Mouse (Mus musculus) myocyte (in vitro differentiated cells): Measurements from ENCODE around the gene Ift80. TPM values are rescaled to one million over a fixed set of nuclear protein-coding genes. Genes with fewer than 3 reads are reported as not detected.

Source experiments
- H3K27me3 ChIP-seq: one replicate; pipeline ENCODE4 v1.6.1; 2011; ENCODE audit not compliant: control insufficient read depth, insufficient read depth, insufficient read length
- H3K36me3 ChIP-seq: one replicate; pipeline ENCODE4 v1.6.1; 2011; ENCODE audit not compliant: control insufficient read depth, insufficient read depth
- H3K4me2 ChIP-seq: one replicate; pipeline ENCODE4 v1.6.1; 2011; ENCODE audit warnings: low read depth, control low read depth
- H3K4me3 ChIP-seq: one replicate; pipeline ENCODE4 v1.5.1; 2011; ENCODE audit warnings: mild to moderate bottlenecking, control low read depth, moderate library complexity
- H3K79me2 ChIP-seq: one replicate; pipeline ENCODE4 v1.6.1; 2011; ENCODE audit not compliant: control insufficient read depth, insufficient read depth
- H3ac ChIP-seq: one replicate; pipeline ENCODE4 v1.6.1; 2011; ENCODE audit not compliant: control insufficient read depth, insufficient read length
- CEBPB ChIP-seq: IDR thresholded peaks from 2 replicates; pipeline ENCODE4 v1.6.1; 2011; ENCODE audit warnings: mild to moderate bottlenecking, moderate library complexity; ENCODE audit not compliant: poor library complexity, insufficient read depth, severe bottlenecking
- E2F4 ChIP-seq: IDR thresholded peaks from one replicate; pipeline ENCODE4 v1.6.1; 2011; ENCODE audit warnings: mild to moderate bottlenecking, control low read depth, moderate library complexity; ENCODE audit not compliant: insufficient read depth
- MAX ChIP-seq: IDR thresholded peaks from one replicate; pipeline ENCODE4 v1.6.1; 2011; ENCODE audit warnings: low read depth, mild to moderate bottlenecking, control low read depth
- MYOD1 ChIP-seq, 3 experiments: IDR thresholded peaks; one replicate each; pipeline ENCODE4 v1.6.1; 2011; ENCODE audit warnings: control low read depth in 2 of 3, low read depth in 2 of 3, mild to moderate bottlenecking in 2 of 3, moderate library complexity in 1 of 3; ENCODE audit not compliant: insufficient read length in 2 of 3, control insufficient read depth in 1 of 3
- MYOG ChIP-seq, 3 experiments: IDR thresholded peaks; one replicate each; pipeline ENCODE4 v1.6.1; 2011; ENCODE audit warnings: control low read depth in 2 of 3, low read depth in 2 of 3, mild to moderate bottlenecking in 2 of 3; ENCODE audit not compliant: insufficient read length in 2 of 3, control insufficient read depth in 1 of 3, insufficient read depth in 1 of 3
- POLR2A ChIP-seq: IDR thresholded peaks from one replicate; pipeline ENCODE4 v1.6.1; 2011; ENCODE audit warnings: low read depth, mild to moderate bottlenecking, control low read depth, moderate library complexity; ENCODE audit not compliant: insufficient read length
- POLR2AphosphoS2 ChIP-seq: IDR thresholded peaks from one replicate; pipeline ENCODE4 v1.6.1; 2011; ENCODE audit warnings: low read depth, control low read depth; ENCODE audit not compliant: insufficient read length
- REST ChIP-seq: IDR thresholded peaks from one replicate; pipeline ENCODE4 v1.6.1; 2011; ENCODE audit warnings: mild to moderate bottlenecking, control low read depth, moderate library complexity; ENCODE audit not compliant: insufficient read depth, insufficient read length
- SRF ChIP-seq: IDR thresholded peaks from one replicate; pipeline ENCODE4 v1.6.1; 2011; ENCODE audit warnings: low read depth; ENCODE audit not compliant: control insufficient read depth, insufficient read length
- TCF12 ChIP-seq: IDR thresholded peaks from one replicate; pipeline ENCODE4 v1.6.1; 2011; ENCODE audit warnings: mild to moderate bottlenecking, control low read depth; ENCODE audit not compliant: poor library complexity, insufficient read depth, severe bottlenecking
- TCF3 ChIP-seq: IDR thresholded peaks from one replicate; pipeline ENCODE4 v1.6.1; 2011; ENCODE audit warnings: low read depth, control low read depth; ENCODE audit not compliant: insufficient read length
- USF1 ChIP-seq: IDR thresholded peaks from one replicate; pipeline ENCODE4 v1.6.1; 2011; ENCODE audit warnings: low read depth, mild to moderate bottlenecking, control low read depth, moderate library complexity
- polyA plus RNA-seq: library from polyadenylated mRNA; unstranded; fragments of >200 nt; fragmentation: generic; extraction: Trizol; gene quantifications from one replicate; pipeline ENCODE4 v1.2.1, GENCODE M21; 2012; ENCODE audit warnings: missing spikeins

The Ift80 gene
- polyA plus RNA-seq, result 3.5 TPM

DNA sequence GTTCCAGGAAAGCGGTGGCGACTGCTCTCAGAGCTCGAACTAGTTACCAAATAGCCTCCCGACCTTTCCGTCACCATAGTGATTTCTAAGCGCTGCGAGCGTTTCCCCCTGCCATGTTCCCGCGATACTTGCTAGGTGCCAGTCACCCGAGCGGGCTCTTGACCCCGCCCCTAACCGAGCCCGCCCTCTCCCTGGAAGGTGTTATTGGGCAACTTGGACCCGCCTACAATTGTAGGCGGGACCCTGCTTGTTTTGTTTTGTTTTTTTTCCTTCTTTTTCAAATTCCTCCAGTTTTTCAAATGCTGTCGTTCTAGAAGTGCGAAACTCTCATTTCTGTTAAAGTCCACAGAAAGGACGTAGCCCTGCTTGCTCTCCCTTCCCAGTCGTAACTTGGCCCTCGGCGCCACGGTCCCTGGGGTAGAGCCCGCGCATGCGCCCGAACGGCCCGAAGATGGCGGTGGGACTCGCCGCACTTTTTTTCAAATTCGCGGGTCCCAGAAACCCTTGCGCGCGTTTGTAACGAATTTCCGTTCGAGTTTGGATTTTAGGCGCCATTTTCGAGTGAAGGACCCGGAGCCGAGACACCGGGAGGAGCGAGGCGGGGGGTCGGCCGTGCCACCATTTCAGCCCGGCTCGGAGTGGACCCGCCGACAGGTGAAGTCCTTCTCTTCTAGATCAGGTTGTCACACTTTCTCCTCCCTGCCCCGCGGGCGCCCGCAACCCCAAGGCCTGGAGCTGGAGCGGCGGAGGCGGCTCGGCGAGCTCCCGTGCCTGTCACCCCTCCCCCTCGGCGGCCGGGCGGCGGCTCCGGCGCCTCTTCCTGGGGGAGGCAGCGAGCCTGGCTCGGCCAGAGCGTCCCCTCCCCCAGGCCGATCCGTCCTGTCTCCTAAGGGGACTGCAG lies at the start of gene Ift80, which contains the start of gene Smc4:
Ift80 (minus strand) TSS at position 134 of the 901 bp plus-strand sequence.
Smc4 (plus strand) TSS at position 302 of the 901 bp plus-strand sequence.
- TF ChIP-seq MAX (no peak), TCF3 (no peak), MYOD1 (IDR thresholded peaks at IDR 0.05; ENCODE audit: control insufficient read depth in 1 of 3, insufficient read length in 2 of 3, low read depth in 2 of 3) (no peak), E2F4 (peak; percentile 95), MYOG (IDR thresholded peaks at IDR 0.05; ENCODE audit: control insufficient read depth in 1 of 3, insufficient read depth in 1 of 3, insufficient read length in 2 of 3, low read depth in 2 of 3) (no peak), USF1 (no peak), POLR2A (peak; percentile 62), TCF12 (no peak), SRF (no peak), REST (no peak), POLR2AphosphoS2 (peak; percentile 48), CEBPB (peak; percentile 68)
- Histone ChIP-seq H3K36me3 (peaks cover 5% of the 10 kb centered on the region), H3K79me2 (peaks cover 62% of the 10 kb centered on the region), H3K4me2 (peak within 1 kb of the TSS; percentile 77), H3K27me3 (no peaks in the 10 kb centered on the region), H3K4me3 (peak within 1 kb of the TSS; percentile 99), H3ac (peak within 1 kb of the TSS; percentile 83)

DNA sequence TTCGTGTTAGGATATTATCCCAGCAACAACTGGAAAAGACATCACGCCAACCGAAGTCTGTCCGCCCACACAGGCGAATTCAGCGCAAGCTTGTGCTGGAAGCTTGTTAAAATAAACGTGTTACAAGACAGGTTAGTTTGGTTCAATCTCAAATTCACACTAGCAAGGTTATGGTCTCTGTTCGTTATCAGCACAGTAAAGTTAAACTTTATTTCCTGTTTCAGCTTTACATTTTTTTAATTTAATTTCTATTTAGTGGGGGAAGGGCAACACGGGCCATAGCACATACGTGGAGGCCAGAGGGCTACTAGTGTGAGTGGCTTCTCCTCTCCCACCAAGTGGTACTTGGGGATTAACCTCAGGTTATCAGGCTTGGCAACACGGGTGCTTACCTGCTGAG lies 47.5 kb upstream of the Ift80 start:
- Histone ChIP-seq H3K79me2 (no peaks in the 10 kb centered on the region), H3ac (no peak overlapping the region), H3K36me3 (no peaks in the 10 kb centered on the region), H3K4me2 (no peak overlapping the region), H3K4me3 (no peak overlapping the region), H3K27me3 (no peaks in the 10 kb centered on the region)
- TF ChIP-seq MAX (no peak), CEBPB (no peak), MYOG (IDR thresholded peaks at IDR 0.05; ENCODE audit: control insufficient read depth in 1 of 3, insufficient read depth in 1 of 3, insufficient read length in 2 of 3, low read depth in 2 of 3) (no peak), SRF (no peak), TCF12 (no peak), TCF3 (no peak), POLR2A (no peak), REST (no peak)

DNA sequence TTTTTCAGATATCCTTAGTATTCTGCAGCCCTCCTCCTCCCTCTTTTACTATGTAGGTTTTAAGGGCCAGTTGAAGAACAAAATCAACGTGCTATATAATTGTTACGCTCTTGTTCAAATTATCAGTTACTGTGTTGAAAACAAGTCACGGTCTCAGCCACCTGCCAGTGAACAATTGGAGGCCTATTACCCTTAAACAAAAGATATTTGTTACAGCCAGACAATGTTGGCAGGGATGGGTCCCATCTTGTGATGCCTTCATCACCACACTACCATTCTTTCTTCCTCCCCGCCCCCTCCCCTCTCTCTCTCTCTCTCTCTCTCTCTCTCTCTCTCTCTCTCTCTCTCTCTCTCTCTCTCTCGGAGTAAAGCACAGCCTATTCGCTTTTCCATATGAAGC lies 44.6 kb upstream of the Ift80 start:
- Histone ChIP-seq H3ac (no peak overlapping the region), H3K27me3 (no peaks in the 10 kb centered on the region)
- no peak for TF ChIP-seq MYOG (IDR thresholded peaks at IDR 0.05; ENCODE audit: control insufficient read depth in 1 of 3, insufficient read depth in 1 of 3, insufficient read length in 2 of 3, low read depth in 2 of 3)
- TF ChIP-seq CEBPB, result no peak
- no peak for TF ChIP-seq MAX
- TF ChIP-seq MYOD1 (IDR thresholded peaks at IDR 0.05; ENCODE audit: control insufficient read depth in 1 of 3, insufficient read length in 2 of 3, low read depth in 2 of 3), result no peak
- TF ChIP-seq TCF3, result no peak
- TF ChIP-seq USF1, result no peak
- TF ChIP-seq POLR2AphosphoS2, result no peak
- TF ChIP-seq POLR2A, result no peak
- no peak for TF ChIP-seq TCF12
- TF ChIP-seq REST, result no peak
- TF ChIP-seq SRF, result no peak
- no peak for TF ChIP-seq E2F4

DNA sequence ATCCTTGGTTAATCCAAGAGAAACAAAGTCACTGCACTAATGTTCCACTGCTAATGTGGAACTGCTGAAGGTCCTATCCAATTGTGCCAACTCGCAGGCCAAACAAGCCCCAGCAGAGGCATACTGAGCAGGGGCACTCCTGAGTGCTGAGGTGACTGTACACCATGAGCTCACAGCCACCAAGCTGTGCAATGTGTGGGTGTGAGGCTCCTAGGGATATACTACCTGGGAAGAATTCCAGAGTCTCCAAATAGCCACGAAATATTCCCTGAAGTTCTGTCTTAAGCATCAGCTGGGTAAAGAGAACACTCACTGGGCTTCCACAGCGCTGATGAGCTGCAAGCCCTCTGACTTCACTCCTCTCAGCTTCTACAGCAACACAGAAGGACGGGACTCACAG lies 43.3 kb upstream of the Ift80 start:
- Histone ChIP-seq H3K27me3 (no peaks in the 10 kb centered on the region), H3K4me2 (no peak overlapping the region), H3K79me2 (peaks cover 17% of the 10 kb centered on the region), H3ac (no peak overlapping the region), H3K36me3 (peaks cover 3% of the 10 kb centered on the region), H3K4me3 (no peak overlapping the region)
- TF ChIP-seq TCF12 (no peak), SRF (no peak), MAX (no peak), POLR2AphosphoS2 (no peak), USF1 (no peak), MYOG (IDR thresholded peaks at IDR 0.05; ENCODE audit: control insufficient read depth in 1 of 3, insufficient read depth in 1 of 3, insufficient read length in 2 of 3, low read depth in 2 of 3) (no peak), MYOD1 (IDR thresholded peaks at IDR 0.05; ENCODE audit: control insufficient read depth in 1 of 3, insufficient read length in 2 of 3, low read depth in 2 of 3) (no peak), POLR2A (no peak), REST (no peak), E2F4 (no peak), TCF3 (no peak), CEBPB (no peak)

More for the DNA sequence above, 44.6 kb upstream of the Ift80 start:
- H3K4me3 ChIP-seq, result no peak overlapping the region
- no peak overlapping the region for H3K4me2 ChIP-seq
- H3K79me2 ChIP-seq, result peaks cover 4% of the 10 kb centered on the region
- no peaks in the 10 kb centered on the region for H3K36me3 ChIP-seq
